Mouse (Mus musculus) olfactory bulb, adult 2 months (tissue): ENCODE measurements around the gene Jmjd7. TPM values are rescaled to one million over a fixed set of nuclear protein-coding genes. Genes with fewer than 3 reads are reported as not detected.

Experiments
- H3K27ac ChIP-seq: fragments of 200-500 bp; 2 replicates; pipeline ENCODE4 v1.5.1; 2012; ENCODE audit warnings: low read depth, low read length; ENCODE audit not compliant: insufficient read depth
- H3K4me1 ChIP-seq: fragments of 200-500 bp; 2 replicates; pipeline ENCODE4 v1.6.1; 2012; ENCODE audit warnings: low read length; ENCODE audit not compliant: control insufficient read depth, insufficient read depth
- H3K4me3 ChIP-seq: fragments of 200-500 bp; 2 replicates; pipeline ENCODE4 v1.5.1; 2012; ENCODE audit warnings: mild to moderate bottlenecking, low read depth, low read length, moderate library complexity; ENCODE audit not compliant: insufficient read depth
- CTCF ChIP-seq: fragments of 200-500 bp; IDR thresholded peaks from 2 replicates; pipeline ENCODE4 v1.5.1; 2012; ENCODE audit warnings: low read depth, mild to moderate bottlenecking, low read length, moderate library complexity; ENCODE audit not compliant: insufficient read depth
- POLR2A ChIP-seq: fragments of 200-500 bp; IDR thresholded peaks from 2 replicates; pipeline ENCODE4 v1.6.1; 2012; ENCODE audit warnings: mild to moderate bottlenecking, low read depth, low read length, moderate library complexity; ENCODE audit not compliant: insufficient read depth
- WGBS: fragments of 180-500 bp; shearing (Covaris S2); methylation state at CpG from one replicate; pipeline ENCODE4 v1.1.7; 2018; 5-methylcytosine and 5-hydroxymethylcytosine counted together
- polyA plus RNA-seq: library from polyadenylated mRNA; stranded (reverse); fragments of >200 nt; gene quantifications from 2 replicates; pipeline ENCODE4 v1.2.4, GENCODE M21; 2012; ENCODE audit warnings: low replicate concordance; ENCODE audit not compliant: missing spikeins, insufficient read depth, insufficient read length

The Jmjd7 gene
- polyA plus RNA-seq, 1 experiment, result not detected

DNA sequence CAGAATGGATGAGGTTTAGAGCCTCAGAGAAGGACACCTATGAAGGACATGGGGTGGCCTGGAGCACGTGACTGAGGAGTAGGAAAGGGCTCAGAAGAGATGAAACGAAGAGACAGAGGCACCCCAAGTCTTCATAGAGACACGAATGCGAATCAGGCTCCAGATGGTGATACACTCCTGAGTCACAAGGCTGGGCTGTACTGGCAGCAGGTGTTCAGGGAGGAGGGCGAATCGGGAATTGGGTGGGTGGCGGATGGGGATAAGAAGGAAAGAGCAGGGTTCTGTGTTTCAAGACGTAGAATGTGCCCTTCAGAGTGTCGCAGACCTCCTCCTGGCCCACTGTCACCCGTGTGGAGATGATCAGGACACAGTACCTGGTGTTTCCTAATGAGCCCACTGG is 38.0 kb downstream of the Jmjd7 start:
- H3K4me3 ChIP-seq, result no peak overlapping the region
- 89% methylated on average over 10 of the region's 10 CpGs for WGBS
- H3K27ac ChIP-seq, result no peak overlapping the region
- H3K4me1 ChIP-seq, result peaks cover 7% of the 10 kb centered on the region
- TF ChIP-seq POLR2A (no peak), CTCF (no peak)

DNA sequence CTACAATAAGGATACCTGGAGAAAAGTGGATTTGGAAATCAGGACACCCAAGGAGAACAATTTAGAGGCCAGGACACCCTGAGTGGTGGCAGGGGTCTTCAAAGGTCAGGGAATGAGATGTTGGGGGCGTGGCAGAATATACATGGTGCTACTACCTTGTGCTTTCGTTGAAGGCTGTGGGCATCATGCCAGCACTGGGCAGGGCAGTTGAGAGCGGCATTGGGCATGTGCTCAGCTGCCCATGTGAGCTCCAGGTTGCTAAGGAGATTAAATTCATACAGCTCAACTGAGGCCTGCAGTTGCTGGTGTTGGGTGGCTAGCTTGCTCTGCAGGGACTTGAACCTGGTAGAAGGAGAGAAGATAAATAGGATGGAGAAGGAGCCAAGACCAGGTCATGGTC is 38.9 kb downstream of the Jmjd7 start:
- Histone ChIP-seq H3K4me3 (no peak overlapping the region), H3K4me1 (peaks cover 7% of the 10 kb centered on the region), H3K27ac (no peak overlapping the region)
- TF ChIP-seq CTCF (no peak), POLR2A (no peak)
- WGBS, result 72% methylated on average over 3 of the region's 3 CpGs

DNA sequence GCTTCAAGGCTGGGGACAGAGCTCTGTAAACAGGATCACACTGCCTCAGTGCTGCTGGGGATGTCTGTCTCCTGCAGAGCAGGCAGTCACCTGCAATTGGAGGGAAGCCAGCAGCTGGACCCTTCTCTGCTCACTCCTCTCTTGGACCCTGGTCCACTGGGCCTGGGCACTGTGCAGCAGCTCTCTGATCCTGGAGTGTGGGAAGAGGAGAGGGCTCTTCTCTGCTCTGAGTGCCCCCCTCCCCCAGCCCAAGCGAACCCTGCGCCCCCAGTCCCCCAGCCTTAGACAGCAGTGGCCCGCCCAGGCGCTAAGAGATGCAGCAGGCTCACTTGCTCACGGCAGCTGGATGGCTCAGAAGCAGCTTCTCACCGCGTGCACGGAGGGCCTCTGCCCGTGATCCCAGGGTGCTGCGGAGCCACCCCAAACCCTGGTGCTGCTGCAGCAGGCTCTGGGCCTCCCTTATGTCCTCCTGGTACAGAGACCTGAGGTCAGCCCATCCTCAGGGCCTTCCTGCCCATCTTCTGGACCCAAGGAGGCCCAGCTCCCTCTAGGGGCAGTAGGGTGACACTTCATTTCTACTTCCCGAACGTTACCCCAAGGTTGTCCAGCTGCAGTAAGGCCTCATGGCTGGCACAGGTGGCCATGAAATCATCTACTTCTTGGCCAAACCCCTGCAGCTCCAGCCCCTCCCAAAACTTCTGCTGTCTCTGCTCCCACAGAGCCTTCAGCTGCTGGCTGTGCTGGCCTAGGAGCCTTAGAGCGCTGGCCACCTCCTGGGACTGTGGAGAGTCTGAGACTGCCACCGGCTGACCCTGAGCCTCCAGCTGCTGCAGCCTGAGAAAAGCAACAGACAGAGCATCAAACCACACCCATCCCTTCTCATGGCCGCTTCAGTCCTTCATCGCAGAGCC is 41.5 kb downstream of the Jmjd7 start:
- no peak overlapping the region for H3K27ac ChIP-seq
- H3K4me1 ChIP-seq, result peaks cover 7% of the 10 kb centered on the region
- TF ChIP-seq POLR2A, result no peak
- peak; percentile 69 for TF ChIP-seq CTCF
- H3K4me3 ChIP-seq, result peak overlapping the region; percentile 19
- 40% methylated on average over 16 of the region's 16 CpGs for WGBS

DNA sequence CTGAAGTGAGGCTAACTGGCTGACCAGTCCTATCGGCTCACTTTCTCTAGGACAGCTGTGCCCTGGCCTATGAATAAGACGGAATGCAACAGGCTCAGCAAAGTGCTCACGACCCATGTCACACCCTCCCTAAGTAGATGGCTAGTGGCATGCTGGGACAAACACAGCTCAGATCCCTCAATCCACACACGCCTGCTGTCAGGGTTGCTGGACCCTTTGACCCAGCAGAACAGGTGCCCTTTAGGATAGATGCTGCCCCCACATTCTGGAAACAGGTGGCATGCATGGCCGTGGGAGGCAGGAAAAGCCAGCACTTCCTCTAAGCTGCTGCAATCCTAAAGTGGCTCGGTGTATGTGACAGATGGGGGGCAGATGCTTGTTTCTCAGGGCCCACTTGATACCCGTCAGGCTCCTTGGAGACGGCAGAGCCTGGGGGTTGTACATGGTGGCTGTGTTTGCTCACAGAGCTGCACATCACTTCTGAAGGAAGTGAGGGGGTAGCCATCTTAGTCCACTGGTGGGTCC is 42.2 kb downstream of the Jmjd7 start:
- TF ChIP-seq POLR2A, result no peak
- TF ChIP-seq CTCF, result no peak
- peaks cover 7% of the 10 kb centered on the region for H3K4me1 ChIP-seq
- H3K4me3 ChIP-seq, result no peak overlapping the region
- no peak overlapping the region for H3K27ac ChIP-seq
- 71% methylated on average over 8 of the region's 8 CpGs for WGBS

DNA sequence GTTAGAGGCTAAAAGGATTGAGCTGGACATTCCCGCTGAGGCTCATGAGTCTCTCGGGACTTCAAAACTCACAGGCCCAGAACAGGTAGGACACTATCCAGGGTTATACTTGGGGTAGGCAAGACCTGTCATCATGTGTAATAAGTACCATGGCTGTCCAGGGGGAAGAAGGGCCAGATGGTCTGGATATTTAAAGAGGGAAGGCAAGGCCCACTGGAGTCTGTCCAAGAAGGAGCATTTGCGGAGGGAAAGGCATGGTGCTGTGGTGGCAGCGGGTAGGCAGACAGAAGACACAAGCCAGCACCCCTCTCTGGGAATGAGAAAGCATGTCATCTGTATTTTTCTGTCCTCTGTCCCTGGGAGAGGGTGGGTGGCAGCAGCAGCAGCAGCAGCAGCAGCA is 46.8 kb downstream of the Jmjd7 start:
- TF ChIP-seq CTCF (no peak), POLR2A (no peak)
- Histone ChIP-seq H3K27ac (no peak overlapping the region), H3K4me3 (no peak overlapping the region), H3K4me1 (peaks cover 12% of the 10 kb centered on the region)
- WGBS, result 90% methylated on average over 4 of the region's 4 CpGs

DNA sequence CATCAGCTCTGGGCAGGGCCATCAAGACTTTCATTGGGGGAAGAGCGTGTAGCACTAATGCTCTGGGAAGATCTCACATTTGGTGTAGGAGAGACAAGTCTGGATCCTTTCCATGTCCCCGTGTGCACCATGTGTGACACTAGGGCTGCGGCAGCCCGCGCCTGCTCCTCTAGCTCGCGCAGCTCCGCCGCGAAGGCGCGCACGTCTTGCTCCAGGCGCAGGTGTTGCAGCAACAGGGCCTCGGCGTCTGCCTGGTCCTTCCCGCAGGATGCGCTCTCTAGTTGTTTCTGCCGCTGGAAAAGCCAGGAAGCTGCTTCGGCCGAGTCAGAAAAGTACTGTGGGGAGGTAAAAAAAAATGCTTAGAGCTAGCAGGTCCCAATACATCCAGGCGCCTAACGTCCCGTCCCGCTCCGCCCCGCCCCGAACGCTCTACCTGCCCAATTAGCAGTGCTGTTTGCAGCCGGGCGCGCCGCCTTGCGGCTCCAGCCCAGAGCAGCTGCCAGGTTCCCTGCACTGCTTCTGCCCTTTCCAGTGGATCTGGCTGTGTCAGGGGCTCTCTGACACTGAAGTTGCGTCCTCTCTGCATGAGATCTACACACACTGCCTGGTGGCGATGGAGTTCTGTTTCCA is 48.9 kb downstream of the Jmjd7 start:
- WGBS, result 4% methylated on average over 36 of the region's 36 CpGs
- Histone ChIP-seq H3K27ac (no peak overlapping the region), H3K4me1 (peaks cover 9% of the 10 kb centered on the region), H3K4me3 (peak overlapping the region; percentile 25)
- TF ChIP-seq CTCF, result no peak; the same call in 1 of the 2 replicates
- no peak for TF ChIP-seq POLR2A

Other genes starting within 250 kb of the Jmjd7 start
- not detected in 2 replicates for gene Rpap1, start 239.9 kb upstream of the Jmjd7 start, polyA plus RNA-seq
- gene Tyro3, start 229.8 kb upstream of the Jmjd7 start, polyA plus RNA-seq, result not detected in 2 replicates
- 172 TPM in 1 of 2 replicates, not detected in the other for gene Mga, start 130.3 kb upstream of the Jmjd7 start, polyA plus RNA-seq
- gene Mapkbp1, start 54.8 kb upstream of the Jmjd7 start, polyA plus RNA-seq, result not detected in 2 replicates
- not detected in 2 replicates for gene Gm28042, start within 50 bp of the Jmjd7 start, polyA plus RNA-seq
- not detected in 2 replicates for gene Pla2g4b, start 5.9 kb downstream of the Jmjd7 start, polyA plus RNA-seq
- not detected in 2 replicates for gene Ehd4, start 127.1 kb downstream of the Jmjd7 start, polyA plus RNA-seq
- gene Pla2g4e, start 217.9 kb downstream of the Jmjd7 start, polyA plus RNA-seq, result not detected in 2 replicates